Mouse (Mus musculus) ES-Bruce4 (cell line): ENCODE data around the gene Kcnc4.

Source experiments
- CTCF ChIP-seq: IDR thresholded peaks from one replicate; pipeline ENCODE4 v1.8.1; 2011; ENCODE audit warnings: low read depth, low read length
- POLR2A ChIP-seq: IDR thresholded peaks from one replicate; pipeline ENCODE4 v1.8.1; 2011; ENCODE audit warnings: low read length; ENCODE audit not compliant: insufficient read depth

DNA sequence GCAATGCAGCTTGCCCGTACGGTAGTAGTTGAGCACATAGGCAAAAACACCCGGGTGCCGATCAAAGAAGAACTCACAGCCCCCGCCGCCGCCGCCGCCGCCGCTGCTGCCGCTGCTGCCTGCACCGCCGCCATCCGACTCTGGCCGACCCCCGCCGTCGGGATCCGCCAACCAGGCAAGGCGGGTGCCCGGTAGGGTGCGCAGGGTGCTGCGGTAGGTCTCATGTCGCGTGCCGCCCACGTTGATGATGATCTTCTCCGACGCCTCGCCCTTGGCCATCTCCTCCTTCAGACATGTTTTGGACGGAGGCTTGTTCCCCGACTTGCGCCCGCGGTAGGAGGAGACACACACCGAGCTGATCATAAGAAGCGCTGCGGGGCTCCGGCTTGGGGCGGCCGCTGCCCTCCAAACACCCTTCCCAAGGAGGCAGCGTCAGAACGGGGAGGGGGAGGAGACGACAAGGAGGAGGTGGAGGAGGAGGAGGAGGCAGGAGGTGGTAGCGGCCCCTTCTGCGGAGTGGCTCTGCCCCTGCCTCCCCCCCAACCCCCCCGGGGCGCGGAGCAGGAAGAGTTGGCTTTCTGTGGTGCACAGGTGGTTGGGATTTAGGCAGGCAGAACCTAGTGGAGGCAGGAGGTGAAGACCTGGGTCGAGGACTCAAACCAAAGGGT, 690 bp downstream of the Kcnc4 start:
- TF ChIP-seq POLR2A = no peak
- no peak for TF ChIP-seq CTCF
